Mouse (Mus musculus) spleen, postnatal 0 days (tissue): Measurements from ENCODE around the gene Gpn2. TPM values are rescaled to one million over a fixed set of nuclear protein-coding genes. Genes with fewer than 3 reads are reported as not detected.

Experiments
- polyA plus RNA-seq: library from polyadenylated mRNA; unstranded; fragments of >200 nt; fragmentation: Nextera tagmentation; extraction: Ambion mirVana; gene quantifications from 2 replicates; pipeline ENCODE4 v1.2.1, GENCODE M21; 2015

The Gpn2 gene
- polyA plus RNA-seq: 11.5 and 12.3 TPM in 2 replicates

DNA sequence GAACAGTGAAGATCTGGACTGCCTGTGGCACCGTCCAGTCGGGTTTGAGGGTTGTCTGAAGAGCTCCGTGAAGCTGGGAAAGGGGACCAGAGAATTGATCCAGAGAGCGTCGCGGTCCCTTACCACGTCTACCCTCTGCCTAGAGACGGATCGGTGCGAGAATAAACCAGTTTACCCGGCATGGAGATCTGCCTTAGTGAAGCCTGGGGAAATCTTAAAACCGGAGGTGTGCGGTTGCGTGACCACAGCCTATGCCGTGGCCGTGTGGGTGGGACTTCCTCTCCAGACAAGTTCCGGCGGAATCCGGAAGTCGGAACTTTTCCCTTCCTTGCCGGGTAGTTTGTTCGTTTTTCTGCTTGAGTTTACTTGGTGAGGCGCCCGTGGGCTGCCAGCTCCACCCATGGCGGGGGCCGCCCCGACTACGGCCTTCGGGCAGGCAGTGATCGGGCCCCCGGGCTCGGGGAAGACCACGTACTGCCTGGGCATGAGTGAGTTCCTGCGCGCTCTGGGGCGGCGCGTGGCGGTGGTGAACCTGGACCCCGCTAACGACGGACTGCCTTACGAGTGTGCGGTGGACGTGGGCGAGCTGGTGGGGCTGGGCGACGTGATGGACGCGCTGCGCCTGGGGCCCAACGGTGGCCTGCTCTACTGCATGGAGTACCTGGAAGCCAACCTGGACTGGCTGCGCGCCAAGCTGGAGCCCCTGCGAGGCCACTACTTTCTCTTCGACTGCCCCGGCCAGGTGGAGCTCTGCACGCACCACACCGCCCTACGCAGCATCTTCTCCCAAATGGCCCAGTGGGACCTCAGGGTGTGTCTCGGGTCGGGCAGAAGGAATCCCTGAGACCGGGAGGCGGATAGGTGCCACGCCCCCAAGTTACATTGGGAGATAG, at the start of gene Gpn2:
TSS of gene Gpn2 (plus strand) at position 304 of the 893 bp plus-strand sequence.

DNA sequence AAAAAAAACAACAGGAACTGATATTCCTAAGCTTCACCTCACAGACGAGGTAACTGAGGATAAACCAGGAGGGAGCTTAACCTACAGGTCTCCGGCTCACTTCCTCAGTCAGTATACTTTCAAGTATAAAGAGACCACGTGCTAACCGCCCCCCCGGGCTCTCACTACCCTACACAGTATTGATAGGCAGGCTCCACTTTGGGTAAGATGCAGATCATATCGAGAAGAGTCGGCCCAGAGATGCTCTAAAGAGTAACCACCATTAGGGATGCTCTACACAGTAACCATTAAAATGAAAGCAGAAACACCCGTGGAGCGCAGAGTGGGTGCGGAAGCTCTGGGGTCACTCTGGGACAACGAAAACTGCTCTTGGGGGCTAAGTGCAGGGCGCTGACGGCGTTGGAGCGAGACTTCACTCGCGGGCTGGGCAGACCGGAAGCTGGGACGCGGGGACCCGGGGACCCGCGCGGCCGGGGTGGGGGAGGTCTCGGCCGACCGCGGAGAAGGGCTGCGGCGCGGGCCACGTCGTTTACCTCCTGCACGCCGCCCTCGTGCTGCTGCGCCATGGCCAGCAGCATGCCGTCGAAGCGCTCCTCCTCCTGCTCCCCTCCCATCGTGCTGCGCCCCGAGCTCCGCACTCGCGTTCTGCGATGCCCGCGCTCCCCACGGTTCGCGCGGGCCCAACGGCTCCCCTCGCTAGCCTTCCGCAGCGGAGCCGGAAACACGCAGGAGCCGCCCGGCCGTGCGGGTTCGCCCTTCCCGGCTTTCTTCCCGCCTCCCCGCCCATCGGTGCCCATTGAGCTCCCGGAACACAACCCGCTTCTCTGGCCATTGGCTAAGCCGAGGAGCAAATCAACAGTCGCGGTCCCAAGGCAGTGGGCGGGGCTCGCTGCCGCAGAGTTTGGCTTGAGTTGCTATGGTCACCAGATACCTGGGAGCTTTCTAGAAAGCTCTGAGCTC, 38.6 kb upstream of the Gpn2 start, which contains the start of gene Nudc:
TSS of gene Nudc (minus strand) at position 725 of the 960 bp plus-strand sequence.

DNA sequence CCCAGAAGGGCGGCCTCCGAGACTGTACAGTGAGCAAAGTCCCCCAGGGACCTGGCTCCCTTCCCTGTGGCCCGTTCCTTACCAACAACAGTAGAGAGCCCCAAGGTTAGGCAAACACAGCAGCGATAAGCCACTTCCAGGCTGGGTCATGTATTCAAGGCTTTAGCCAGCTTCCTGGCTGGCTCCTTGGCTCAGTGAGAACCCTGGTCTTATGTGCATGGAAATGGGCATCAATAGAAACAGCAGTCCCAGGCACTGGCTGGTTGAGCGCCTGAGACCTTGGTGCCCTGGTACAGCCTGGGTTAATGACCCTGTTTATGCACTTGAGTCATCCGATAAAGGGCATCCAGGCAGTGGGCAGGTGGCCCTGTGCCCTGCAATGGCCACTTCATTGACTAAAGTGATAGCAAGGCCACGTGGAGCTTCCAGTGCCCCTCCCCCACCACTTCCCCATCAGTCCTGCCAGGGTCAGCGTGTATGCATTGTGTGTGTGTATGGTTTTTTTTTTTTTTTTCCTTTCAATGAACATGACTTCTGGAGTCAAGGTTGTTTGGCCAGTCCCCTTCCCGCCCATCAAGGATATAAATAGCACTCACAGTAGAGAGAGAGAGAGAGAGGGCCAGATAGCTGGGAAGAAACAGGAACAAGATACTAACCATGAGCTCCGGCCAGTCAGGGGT, 31.3 kb upstream of the Gpn2 start, which contains the start of gene Nr0b2:
TSS of gene Nr0b2 (plus strand) at position 609 of the 680 bp plus-strand sequence.

DNA sequence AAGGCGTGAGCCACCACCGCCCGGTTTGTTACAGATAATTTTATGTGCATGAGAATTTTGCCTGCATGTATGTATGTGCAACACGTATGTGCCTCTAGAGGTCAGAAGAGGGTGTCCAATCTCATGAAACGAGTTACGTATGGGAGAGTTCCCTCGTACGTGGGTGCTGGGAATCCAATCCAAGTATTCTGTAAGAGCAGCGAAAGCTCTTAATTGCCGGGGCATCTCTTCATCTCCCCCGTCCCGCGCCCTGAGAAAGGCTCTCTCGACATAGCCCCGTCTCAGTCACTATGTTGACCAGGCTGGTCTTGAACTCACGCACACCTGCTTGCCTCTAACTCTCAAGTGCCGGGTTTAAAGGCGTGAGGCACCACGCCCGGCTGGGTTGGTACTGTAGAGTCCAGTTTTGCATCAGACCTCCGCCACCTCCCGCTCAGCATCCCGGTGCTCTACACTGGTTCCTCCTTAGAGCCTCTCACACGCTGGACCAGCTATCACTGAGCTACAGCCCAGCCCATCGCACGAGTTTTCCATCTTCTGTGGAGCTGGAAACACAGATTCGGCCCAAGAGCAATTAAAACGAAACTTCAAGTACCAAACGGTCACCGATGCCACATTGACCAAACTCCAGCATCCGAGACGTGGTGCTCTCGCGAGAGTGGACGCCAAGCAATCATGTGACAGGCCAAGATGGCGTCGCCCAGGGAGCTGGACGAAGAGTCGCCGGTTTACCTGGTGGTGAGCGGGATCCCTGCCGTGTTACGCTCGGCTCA, 9.9 kb upstream of the Gpn2 start, which contains the start of gene Gpatch3:
TSS of gene Gpatch3 (plus strand) at position 676 of the 773 bp plus-strand sequence.

DNA sequence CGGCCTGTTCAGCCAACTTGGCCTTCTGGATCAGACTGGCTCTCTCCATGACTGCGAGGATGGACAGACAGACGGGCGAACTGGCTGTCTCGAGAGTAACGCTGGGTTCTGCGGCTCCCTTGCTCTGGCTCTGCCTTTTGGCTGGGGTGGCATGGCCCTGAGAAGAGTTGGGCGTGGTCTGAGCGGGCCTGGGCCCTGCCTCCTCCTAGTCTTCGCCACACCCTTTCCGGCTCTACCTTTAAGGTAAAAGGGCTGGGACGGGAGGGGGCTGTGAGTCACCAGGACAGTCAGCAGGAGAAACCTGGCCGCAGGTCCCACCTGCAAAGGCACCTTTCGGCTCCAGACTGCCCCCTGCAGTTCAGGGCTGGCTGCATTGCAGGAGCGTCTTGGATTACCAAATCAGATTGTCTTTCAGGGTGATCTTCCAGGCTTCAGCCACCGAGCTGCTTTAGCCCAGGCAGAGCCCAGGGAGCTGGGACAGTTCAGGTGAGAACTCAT, 17.6 kb downstream of the Gpn2 start, which contains the start of gene Sfn:
TSS of gene Sfn (minus strand) at position 448 of the 498 bp plus-strand sequence.

Other genes starting within 250 kb of the Gpn2 start
- gene Wdtc1, start 230.9 kb upstream of the Gpn2 start, polyA plus RNA-seq: 8.0 and 8.3 TPM in 2 replicates
- gene Slc9a1, start 214.7 kb upstream of the Gpn2 start, polyA plus RNA-seq: 4.5 and 5.3 TPM in 2 replicates
- 0.30 and 0.58 TPM in 2 replicates for gene Tent5b, start 104.2 kb upstream of the Gpn2 start, polyA plus RNA-seq
- 0.40 and 0.47 TPM in 2 replicates for gene Trnp1, start 85.8 kb upstream of the Gpn2 start, polyA plus RNA-seq
- gene Kdf1, start 65.4 kb upstream of the Gpn2 start, polyA plus RNA-seq: 0.17 and 0.23 TPM in 2 replicates
- 151 and 160 TPM in 2 replicates for gene Nudc, start 38.4 kb upstream of the Gpn2 start, polyA plus RNA-seq
- 2.6 and 3.6 TPM in 2 replicates for gene Nr0b2, start 31.0 kb upstream of the Gpn2 start, polyA plus RNA-seq
- gene Gpatch3, start 9.6 kb upstream of the Gpn2 start, polyA plus RNA-seq: 5.0 and 5.6 TPM in 2 replicates
- gene Sfn, start 17.8 kb downstream of the Gpn2 start, polyA plus RNA-seq: 1.5 and 1.6 TPM in 2 replicates
- 4.0 and 4.4 TPM in 2 replicates for gene Zdhhc18, start 65.8 kb downstream of the Gpn2 start, polyA plus RNA-seq
- 9.5 and 11.0 TPM in 2 replicates for gene Pigv, start 88.3 kb downstream of the Gpn2 start, polyA plus RNA-seq
- gene Arid1a, start 172.4 kb downstream of the Gpn2 start, polyA plus RNA-seq: 14.8 and 16.8 TPM in 2 replicates